Mouse (Mus musculus) liver, postnatal 0 days (tissue): Measurements from ENCODE around the gene Sel1l. TPM values are rescaled to one million over a fixed set of nuclear protein-coding genes. Genes with fewer than 3 reads are reported as not detected.

Source experiments
- ATAC-seq: fragments of 200-750 bp; cut with Nextera tagmentation; 2 replicates; pipeline ENCODE4 v1.8.0; 2017; ENCODE audit warnings: mild to moderate bottlenecking, moderate library complexity
- DNase-seq: peaks from one replicate; pipeline ENCODE4 v3.0.0-alpha.2; 2016
- H3K27ac ChIP-seq: fragments of 300-500 bp; sonication (generic); 2 replicates; pipeline ENCODE4 v1.5.1; 2014; ENCODE audit warnings: antibody characterized with exemption, moderate library complexity, mild to moderate bottlenecking, low read depth
- H3K27me3 ChIP-seq: fragments of 300-500 bp; sonication (generic); 2 replicates; pipeline ENCODE4 v1.6.1; 2014; ENCODE audit warnings: low read length, control low read depth, mixed read lengths; ENCODE audit not compliant: insufficient read depth
- H3K36me3 ChIP-seq: fragments of 300-500 bp; sonication (generic); replicated peaks from 2 replicates; pipeline ENCODE4 v1.6.1; 2014; ENCODE audit warnings: mild to moderate bottlenecking, control low read depth, low read length, moderate library complexity, mixed read lengths; ENCODE audit not compliant: insufficient read depth
- H3K4me1 ChIP-seq: fragments of 300-500 bp; sonication (generic); 2 replicates; pipeline ENCODE4 v1.6.1; 2014; ENCODE audit warnings: antibody characterized with exemption, mild to moderate bottlenecking, control low read depth; ENCODE audit not compliant: insufficient read depth
- H3K4me2 ChIP-seq: fragments of 300-500 bp; sonication (generic); 2 replicates; pipeline ENCODE4 v1.6.1; 2014; ENCODE audit warnings: low read depth, mild to moderate bottlenecking, low read length, moderate library complexity, mixed read lengths
- H3K4me3 ChIP-seq: fragments of 300-500 bp; sonication (generic); 2 replicates; pipeline ENCODE4 v1.5.1; 2014; ENCODE audit warnings: low read depth, low read length
- H3K9ac ChIP-seq: fragments of 300-500 bp; sonication (generic); replicated peaks from 2 replicates; pipeline ENCODE4 v1.6.1; 2014; ENCODE audit warnings: mild to moderate bottlenecking, moderate library complexity
- H3K9me3 ChIP-seq: fragments of 300-500 bp; sonication (generic); 2 replicates; pipeline ENCODE4 v1.6.1; 2016; ENCODE audit warnings: mild to moderate bottlenecking, control low read depth, low read length, mixed read lengths
- CTCF ChIP-seq: sonication (generic); IDR thresholded peaks from 2 replicates; pipeline ENCODE4 v1.5.1; 2016; ENCODE audit warnings: antibody characterized with exemption, low read depth
- EP300 ChIP-seq: IDR thresholded peaks from 2 replicates; pipeline ENCODE4 v1.6.1; 2016; ENCODE audit warnings: antibody characterized with exemption, low read depth, mild to moderate bottlenecking
- WGBS: fragments of 180-500 bp; shearing (Covaris S2); extraction: QIAGEN DNeasy Blood & Tissue Kit; methylation state at CpG from one replicate; pipeline ENCODE4 v1.1.7; 2014; ENCODE audit not compliant: insufficient replicate concordance; 5-methylcytosine and 5-hydroxymethylcytosine counted together
- polyA plus RNA-seq: library from polyadenylated mRNA; unstranded; fragments of >200 nt; fragmentation: Nextera tagmentation; extraction: Ambion mirVana; gene quantifications from 2 replicates; pipeline ENCODE4 v1.2.1, GENCODE M21; 2015

Sel1l gene
- polyA plus RNA-seq, 1 experiment from 2014 or later, result 75.7 TPM

DNA sequence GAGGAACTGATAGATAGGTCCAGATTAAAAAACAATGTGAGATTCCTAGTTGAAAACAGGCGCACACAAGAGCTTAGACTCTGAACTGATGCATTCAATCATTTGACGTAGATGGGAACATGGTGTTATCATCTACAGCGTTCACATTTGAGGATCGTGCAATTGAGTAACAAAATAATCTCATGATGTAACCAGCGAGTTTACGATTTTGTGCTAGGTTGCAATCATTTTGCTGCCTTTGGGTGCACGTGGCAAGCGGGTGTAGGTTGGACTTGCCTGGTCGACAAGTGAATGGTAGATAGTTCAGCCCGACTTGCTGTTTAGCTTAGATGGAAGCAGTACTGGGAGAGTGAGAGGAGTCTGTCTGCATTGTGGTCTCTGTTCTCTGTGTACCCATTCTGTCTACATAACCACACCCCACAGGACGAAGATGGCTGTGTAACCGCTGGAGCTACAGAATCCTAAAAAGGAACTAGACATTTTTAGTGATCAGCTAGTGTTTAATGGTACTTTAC, 49.1 kb downstream of the Sel1l start:
- DNase-seq, result no peak
- H3K4me1 ChIP-seq, result no peaks in the 10 kb centered on the region
- TF ChIP-seq CTCF, result no peak
- TF ChIP-seq EP300, result no peak
- ATAC-seq, result no peak
- no peaks in the 10 kb centered on the region for H3K27me3 ChIP-seq
- H3K9me3 ChIP-seq, result no peaks in the 10 kb centered on the region
- H3K36me3 ChIP-seq, result no peaks in the 10 kb centered on the region
- H3K9ac ChIP-seq, result no peak overlapping the region
- WGBS, result 59% methylated on average over 12 of the region's 12 CpGs
- no peak overlapping the region for H3K27ac ChIP-seq
- no peak overlapping the region for H3K4me2 ChIP-seq
- no peak overlapping the region for H3K4me3 ChIP-seq

DNA sequence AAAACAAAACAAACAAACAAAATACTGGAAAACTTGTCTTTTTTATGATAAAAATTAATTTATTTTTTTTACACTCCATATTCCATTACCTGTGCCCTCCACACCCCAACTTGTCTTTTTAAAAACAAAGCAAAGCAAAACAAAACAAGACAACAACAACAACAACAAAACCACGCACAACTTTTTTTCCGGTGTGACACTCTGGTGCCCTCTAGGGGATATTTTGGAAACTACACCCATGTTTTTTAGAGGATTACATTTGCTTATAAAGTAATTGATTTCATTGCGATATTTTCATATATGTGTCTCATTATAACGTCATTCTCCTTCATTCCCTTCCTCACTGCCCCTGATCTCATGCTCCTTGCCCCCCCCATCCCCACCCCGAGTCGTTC, 49.6 kb downstream of the Sel1l start:
- no peak overlapping the region for H3K27ac ChIP-seq
- TF ChIP-seq EP300, result no peak
- peak; percentile 84 for TF ChIP-seq CTCF
- H3K9ac ChIP-seq, result no peak overlapping the region
- H3K4me3 ChIP-seq, result no peak overlapping the region
- ATAC-seq, result no peak
- WGBS, result 12% methylated on average over 6 of the region's 6 CpGs
- H3K9me3 ChIP-seq, result no peaks in the 10 kb centered on the region
- H3K36me3 ChIP-seq, result no peaks in the 10 kb centered on the region
- DNase-seq, result no peak
- no peaks in the 10 kb centered on the region for H3K27me3 ChIP-seq
- H3K4me2 ChIP-seq, result no peak overlapping the region
- H3K4me1 ChIP-seq, result no peaks in the 10 kb centered on the region

DNA sequence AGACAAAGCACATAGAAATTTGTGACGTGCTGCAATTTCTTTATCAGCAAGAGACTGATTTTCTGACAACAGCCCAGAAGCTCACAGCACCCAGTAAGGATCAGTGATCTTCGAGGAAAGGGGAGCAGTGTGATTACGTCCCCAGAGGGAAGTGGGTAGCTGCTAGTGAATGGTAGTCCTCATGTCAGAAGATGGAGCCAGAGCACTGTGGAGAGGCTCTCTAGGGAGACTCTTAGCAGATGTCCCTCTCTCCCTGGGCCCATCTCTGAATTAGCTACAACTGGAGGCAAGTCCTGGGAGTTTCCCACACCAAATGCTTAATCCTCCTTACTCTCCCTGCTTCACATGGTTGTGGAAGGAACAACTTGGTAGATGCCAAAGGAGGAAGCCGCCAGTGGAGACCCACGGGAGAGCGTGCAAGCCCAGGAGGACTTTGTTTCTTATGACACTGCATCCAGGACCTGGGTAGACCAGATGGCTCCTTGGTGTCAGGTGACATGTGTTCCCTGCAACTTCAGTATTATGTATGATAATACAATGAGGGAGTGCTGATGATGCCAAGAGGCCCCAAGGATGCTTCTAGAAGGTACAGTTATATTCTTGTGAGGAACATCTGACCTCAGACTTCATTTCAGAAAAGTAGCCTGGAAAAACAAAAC, 50.1 kb downstream of the Sel1l start:
- TF ChIP-seq CTCF (no peak), EP300 (no peak)
- peak; percentile 31 for DNase-seq
- Histone ChIP-seq H3K9me3 (no peaks in the 10 kb centered on the region), H3K4me2 (no peak overlapping the region), H3K4me1 (no peaks in the 10 kb centered on the region), H3K4me3 (no peak overlapping the region), H3K9ac (no peak overlapping the region), H3K27me3 (no peaks in the 10 kb centered on the region), H3K27ac (no peak overlapping the region), H3K36me3 (no peaks in the 10 kb centered on the region)
- 0 out of 2 replicates have a peak, but pooled peaks have one; percentile 44 for ATAC-seq
- WGBS, result 58% methylated on average over 6 of the region's 6 CpGs

DNA sequence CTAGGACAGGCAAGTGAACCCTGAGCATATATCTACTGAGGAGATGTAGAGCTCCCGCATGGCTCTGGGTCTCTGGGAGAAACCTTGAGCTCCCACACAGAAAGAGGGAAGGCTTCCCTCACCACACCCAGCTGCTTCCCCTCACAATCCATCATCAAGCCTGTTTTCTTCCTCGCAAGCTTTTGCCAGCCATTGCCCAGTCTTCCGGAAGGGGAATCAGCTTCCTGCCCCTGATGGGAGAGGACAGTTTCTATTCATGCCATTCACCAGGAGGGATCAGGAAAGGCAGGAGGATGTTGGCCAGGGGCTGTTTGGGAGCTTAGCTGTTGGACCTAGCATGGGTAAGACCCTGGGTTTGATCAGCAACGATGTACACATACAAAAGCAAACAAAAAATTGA, 52.2 kb downstream of the Sel1l start:
- Histone ChIP-seq H3K36me3 (no peaks in the 10 kb centered on the region), H3K4me2 (no peak overlapping the region), H3K27me3 (no peaks in the 10 kb centered on the region), H3K4me1 (no peaks in the 10 kb centered on the region), H3K4me3 (no peak overlapping the region), H3K9ac (no peak overlapping the region), H3K27ac (no peak overlapping the region), H3K9me3 (no peaks in the 10 kb centered on the region)
- ATAC-seq (no peak), DNase-seq (no peak)
- WGBS, result 60% methylated on average over 4 of the region's 4 CpGs
- no peak for TF ChIP-seq EP300
- TF ChIP-seq CTCF, result no peak

DNA sequence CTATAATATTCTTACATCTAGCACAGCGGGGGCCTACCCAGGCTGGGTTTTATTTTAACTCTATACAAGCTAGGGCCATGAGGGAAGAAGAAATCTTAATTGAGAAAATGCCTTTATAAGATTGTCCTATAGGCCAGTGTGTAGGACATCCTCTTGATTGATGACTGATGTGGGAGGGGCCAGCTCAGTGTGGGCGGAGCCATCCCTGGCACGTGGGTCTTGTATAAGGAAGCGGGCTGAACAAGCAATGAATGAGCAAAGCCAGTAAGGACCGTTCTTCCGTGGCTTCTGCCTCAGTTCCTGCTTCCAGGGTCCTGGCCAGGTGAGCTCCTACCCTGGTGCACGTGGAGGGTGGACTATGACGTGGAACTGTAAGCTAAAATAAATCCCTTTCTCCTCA, 55.7 kb downstream of the Sel1l start:
- Histone ChIP-seq H3K9me3 (no peaks in the 10 kb centered on the region), H3K36me3 (no peaks in the 10 kb centered on the region), H3K4me2 (no peak overlapping the region), H3K27me3 (no peaks in the 10 kb centered on the region), H3K27ac (no peak overlapping the region), H3K4me1 (no peaks in the 10 kb centered on the region), H3K4me3 (no peak overlapping the region), H3K9ac (no peak overlapping the region)
- DNase-seq (no peak), ATAC-seq (no peak)
- WGBS, result 69% methylated on average over 8 of the region's 8 CpGs
- TF ChIP-seq CTCF (no peak), EP300 (no peak)

DNA sequence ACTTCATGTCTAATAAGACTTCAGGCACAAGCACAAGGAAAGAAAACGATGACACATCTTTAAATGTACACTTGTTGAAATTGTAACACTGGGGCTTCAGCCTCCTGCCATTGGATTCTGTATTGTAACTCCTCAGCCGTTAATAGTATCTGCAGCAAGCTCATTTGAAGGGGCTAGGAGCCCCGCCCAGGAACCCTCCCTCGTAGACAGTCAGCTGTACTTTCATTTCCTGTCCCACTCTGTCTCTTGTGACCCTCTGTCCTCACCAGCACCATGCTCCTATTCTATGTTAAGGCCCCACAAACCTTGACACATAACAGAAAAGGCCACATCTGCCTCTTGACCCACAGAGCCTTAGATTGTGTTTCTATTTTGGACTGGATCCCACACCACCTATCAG, 57.1 kb downstream of the Sel1l start:
- DNase-seq (no peak), ATAC-seq (no peak)
- Histone ChIP-seq H3K4me1 (no peaks in the 10 kb centered on the region), H3K36me3 (no peaks in the 10 kb centered on the region), H3K9me3 (no peaks in the 10 kb centered on the region), H3K4me3 (no peak overlapping the region), H3K27me3 (no peaks in the 10 kb centered on the region), H3K9ac (no peak overlapping the region), H3K4me2 (no peak overlapping the region), H3K27ac (no peak overlapping the region)
- TF ChIP-seq CTCF (no peak), EP300 (no peak)
- 47% methylated on average over 4 of the region's 4 CpGs for WGBS
